13 mouse cellular contexts compared by ENCODE assay signal in genomic region chr10:90892728-90893127, GRCm38 (mm10).
A peak's percentile ranks its signal among the peaks of the same experiment; 100 is the strongest.
DNase-seq lines count a peak whose midpoint lies in the region; ATAC-seq and TF ChIP-seq lines count a peak whose summit lies in the region.
"Had no signal": no experiment of that assay in that cellular context is flagged by ENCODE, and none has a peak within 500 bp of the region (broad histone marks: within the 10 kb centered on the region; RNA-seq: fewer than 3 reads in every experiment).

No protein-coding gene starts in this region.

- intact Hi-C loops in left cerebral cortex, adult 2 months (cut with DNase I) = no loop called here

- ATAC-seq in inflammation-experienced regulatory T-cells, adult 6 months = no peak
- no peak for ATAC-seq in lung, postnatal 0 days

- peak overlapping the region; percentile 32; the same call in 1 of the 2 replicates for H3K27ac ChIP-seq in left cerebral cortex, adult 2 months
- H3K27ac ChIP-seq in lung, postnatal 0 days (ENCODE audit: low read length) = no peak overlapping the region

- no peak for TF ChIP-seq CTCF in left cerebral cortex, adult 2 months (IDR thresholded peaks at IDR 0.05)
- TF ChIP-seq CTCF in lung, postnatal 0 days (IDR thresholded peaks at IDR 0.05) = no peak

- H3K4me2 ChIP-seq in lung, postnatal 0 days (replicated peaks; ENCODE audit: low read depth, low read length) = no peak overlapping the region
- H3K4me2 ChIP-seq: heart, embryonic 11.5 days had no signal

- no peaks in the 10 kb centered on the region for H3K9me3 ChIP-seq in lung, postnatal 0 days (ENCODE audit: low read length)

- peak; percentile 50 to 68 for DNase-seq in left cerebral cortex, adult 18-20 months (ENCODE audit: low spot score in 2 of 2)
- DNase-seq in left cerebral cortex, adult 11 months (ENCODE audit: low spot score) = no peak
- peak; percentile 60 to 70 for DNase-seq in cerebellum, postnatal 25 days
- DNase-seq in left cerebral cortex, adult 2 months (ENCODE audit: extremely low spot score in 1 of 2, low spot score in 2 of 2) = peak; percentile 33 to 51
- peak; percentile 53 to 72 for DNase-seq in right cerebral cortex, postnatal 36 days (ENCODE audit: low spot score in 2 of 2)
- no peak for DNase-seq in ovary, postnatal 36 days (ENCODE audit: low spot score)
- DNase-seq in lung, postnatal 0 days (ENCODE audit: low spot score) = no peak
- DNase-seq: kidney, adult 18-20 months; lung, postnatal 10 days; thymus, postnatal 14 days had no signal

- WGBS in lung, postnatal 0 days = 85% methylated on average over 11 of the region's 11 CpGs

- TF ChIP-seq EP300 in lung, postnatal 0 days (IDR thresholded peaks at IDR 0.05) = no peak

- no peaks in the 10 kb centered on the region for H3K27me3 ChIP-seq in lung, postnatal 0 days (replicated peaks; ENCODE audit: insufficient read depth, low read length)

- H3K4me1 ChIP-seq in lung, postnatal 0 days (ENCODE audit: insufficient read depth, low read depth, low read length) = no peaks in the 10 kb centered on the region

- no peaks in the 10 kb centered on the region for H3K36me3 ChIP-seq in lung, postnatal 0 days (ENCODE audit: insufficient read depth, low read length)

- no peak overlapping the region for H3K9ac ChIP-seq in lung, postnatal 0 days (replicated peaks; ENCODE audit: low read depth)

- no peak overlapping the region for H3K4me3 ChIP-seq in left cerebral cortex, adult 2 months
- no peak overlapping the region for H3K4me3 ChIP-seq in lung, postnatal 0 days (ENCODE audit: low read depth, low read length)
- H3K4me3 ChIP-seq: erythroblast, embryonic 14.5 days had no signal

Comparison
In these comparisons a context has a peak if more than half of its experiments do, and no peak if none do; other contexts are left out.
1. DNase-seq: peak in left cerebral cortex, adult 18-20 months (2 of 2), cerebellum, postnatal 25 days (2 of 2), left cerebral cortex, adult 2 months (2 of 2) and right cerebral cortex, postnatal 36 days (2 of 2); none in left cerebral cortex, adult 11 months (single experiment), ovary, postnatal 36 days (single experiment) and lung, postnatal 0 days (single experiment).